Mouse (Mus musculus): Measurements from ENCODE around the gene Slc27a2.

The Slc27a2 gene

DNA sequence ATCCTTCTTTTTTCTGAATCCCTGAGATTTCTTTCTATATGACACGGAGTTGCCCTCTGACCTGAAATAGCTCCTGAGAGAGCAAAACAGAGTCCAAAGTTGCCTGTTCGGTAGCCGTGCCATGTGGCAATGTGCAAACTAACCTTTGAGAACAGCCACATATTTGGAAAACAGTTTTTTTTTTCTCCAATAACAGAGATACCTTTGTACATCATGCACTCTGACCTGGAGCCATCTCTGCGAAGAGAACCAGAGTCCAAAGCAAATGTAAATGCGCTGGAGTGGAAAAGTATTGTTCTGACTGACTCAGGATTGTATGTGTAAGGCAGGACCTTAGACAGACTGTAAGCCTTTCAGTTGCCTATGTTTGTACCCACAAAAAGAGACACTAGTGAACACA, 3.3 kb downstream of the Slc27a2 start:
- no peak for DNase-seq (ENCODE audit: low spot score)

DNA sequence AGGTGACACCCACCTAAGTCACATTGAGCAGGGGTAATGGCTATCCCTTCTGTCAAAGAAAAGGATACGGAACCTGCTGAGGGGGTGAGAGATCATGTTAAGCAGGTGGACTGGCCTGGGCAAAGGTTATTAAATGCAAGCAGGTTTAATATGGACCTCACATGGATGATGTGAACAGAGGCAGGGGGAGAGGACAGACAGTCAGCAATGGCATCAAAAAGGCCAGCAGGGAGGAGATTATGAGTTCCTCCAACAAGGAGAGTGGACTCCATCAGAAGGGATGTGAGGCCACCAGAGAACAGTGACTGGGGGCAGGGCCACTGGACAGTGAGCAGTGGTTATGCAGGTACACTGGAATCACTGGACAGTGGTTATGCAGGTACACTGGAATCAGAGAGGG, 7.9 kb downstream of the Slc27a2 start:
- no peak for DNase-seq (ENCODE audit: low spot score)

DNA sequence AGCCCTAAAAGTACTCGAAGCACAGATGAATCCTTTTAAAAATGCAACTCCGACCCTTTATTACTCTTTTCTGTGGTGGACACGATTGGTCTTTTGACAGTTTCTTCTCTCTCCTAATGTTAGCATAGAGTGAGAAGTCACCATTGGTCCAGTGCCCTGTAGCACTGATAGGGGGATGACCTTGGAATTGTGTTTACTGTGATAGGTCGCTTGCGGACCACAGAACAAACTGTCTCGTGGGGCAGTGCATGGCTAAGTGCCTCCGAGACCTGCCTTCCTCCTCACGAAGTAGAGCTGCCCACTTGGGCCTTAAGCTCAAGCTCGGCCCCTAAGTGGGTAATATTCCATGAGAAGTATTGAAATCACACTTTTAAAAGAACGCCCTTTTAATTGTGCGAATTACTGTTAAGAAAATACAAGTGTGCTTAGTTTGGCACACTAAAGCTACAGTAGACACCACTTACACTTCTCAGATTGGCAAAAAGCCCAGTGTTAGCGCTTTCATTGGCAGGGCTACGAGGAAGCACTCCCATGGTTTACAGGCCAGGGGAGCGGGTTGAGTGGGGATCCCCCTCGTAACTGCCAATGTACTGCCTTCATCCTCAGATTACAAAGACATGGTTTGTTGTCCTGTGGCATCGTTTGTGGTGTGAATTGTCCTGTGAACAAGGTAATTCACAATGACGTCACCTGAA, 11.4 kb downstream of the Slc27a2 start:
- DNase-seq (ENCODE audit: low spot score) = peak; percentile 13

DNA sequence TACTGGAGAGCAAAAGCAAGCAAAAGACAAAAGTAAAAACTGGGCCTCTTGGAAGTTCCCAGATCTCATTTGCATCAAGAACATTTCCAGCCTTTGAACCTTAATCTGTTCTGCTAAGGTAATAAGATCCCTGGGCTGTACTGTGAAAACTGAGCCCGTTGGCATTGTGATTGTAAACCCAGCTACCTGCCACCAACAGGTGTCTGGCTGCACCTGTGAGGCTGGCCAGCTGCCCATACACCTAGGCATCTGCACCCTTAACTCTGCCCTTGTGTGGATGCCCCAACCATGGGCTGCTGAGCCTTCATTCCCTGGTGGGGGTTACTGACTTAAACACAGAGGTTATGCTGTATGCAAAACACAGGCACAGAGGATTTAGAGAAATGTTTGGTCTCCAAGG, 20.0 kb downstream of the Slc27a2 start:
- DNase-seq (ENCODE audit: low spot score) = no peak

DNA sequence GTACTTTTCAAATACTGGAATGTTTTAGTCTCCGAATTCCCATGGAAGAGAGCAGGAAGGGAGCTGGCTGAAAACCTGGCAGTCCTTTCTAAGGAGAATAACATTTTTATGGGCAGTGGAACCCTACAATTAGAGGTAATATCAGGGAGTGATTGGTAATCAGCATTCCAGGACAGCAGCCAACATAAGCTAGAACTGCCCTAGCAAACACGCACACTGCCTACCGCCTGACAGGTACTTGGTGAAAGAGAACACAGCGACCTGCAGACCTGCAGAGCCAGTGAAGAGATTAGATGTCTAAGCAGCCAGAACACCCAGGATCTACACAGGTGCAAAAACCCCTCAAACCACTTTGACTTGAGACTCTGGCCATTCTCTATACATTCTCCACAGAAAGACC, 20.5 kb downstream of the Slc27a2 start:
- no peak for DNase-seq (ENCODE audit: low spot score)

DNA sequence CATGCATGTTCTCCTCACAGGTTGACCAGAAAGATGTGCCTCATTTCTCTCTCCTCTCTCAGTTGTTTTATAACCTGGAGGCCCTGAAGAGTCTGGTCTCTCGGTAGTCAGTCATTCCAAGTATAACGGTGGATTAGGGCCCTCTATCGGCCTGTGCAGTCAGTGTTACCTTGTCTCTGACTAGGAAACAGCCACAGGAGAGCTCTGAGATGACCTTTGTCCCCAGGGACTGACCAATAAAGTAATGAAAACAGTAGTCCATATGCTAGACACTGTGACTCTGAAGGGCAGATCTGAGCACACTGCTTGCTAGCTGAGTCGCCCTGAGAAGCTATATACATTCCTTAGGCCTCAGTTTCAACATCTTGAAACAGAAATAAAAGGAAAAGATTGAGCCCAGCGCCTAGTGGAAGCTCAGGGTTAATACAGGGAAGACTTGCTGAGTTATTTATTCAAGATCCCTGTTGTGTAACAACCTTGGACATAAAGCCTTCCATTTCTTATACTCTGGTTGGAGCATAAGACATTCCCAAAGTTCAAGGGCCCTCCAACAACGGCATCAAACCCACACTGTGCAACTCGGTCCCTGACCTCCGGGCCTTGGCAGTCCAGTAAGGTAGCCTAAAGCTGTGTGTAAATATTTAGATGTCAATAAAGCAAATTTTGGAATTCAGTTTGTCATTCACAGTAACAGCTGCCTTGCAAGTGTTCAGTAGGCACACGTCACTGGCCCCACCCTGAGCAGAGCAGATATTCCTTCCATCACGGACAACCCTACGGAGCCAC, 23.4 kb downstream of the Slc27a2 start:
- DNase-seq (ENCODE audit: low spot score) = no peak

DNA sequence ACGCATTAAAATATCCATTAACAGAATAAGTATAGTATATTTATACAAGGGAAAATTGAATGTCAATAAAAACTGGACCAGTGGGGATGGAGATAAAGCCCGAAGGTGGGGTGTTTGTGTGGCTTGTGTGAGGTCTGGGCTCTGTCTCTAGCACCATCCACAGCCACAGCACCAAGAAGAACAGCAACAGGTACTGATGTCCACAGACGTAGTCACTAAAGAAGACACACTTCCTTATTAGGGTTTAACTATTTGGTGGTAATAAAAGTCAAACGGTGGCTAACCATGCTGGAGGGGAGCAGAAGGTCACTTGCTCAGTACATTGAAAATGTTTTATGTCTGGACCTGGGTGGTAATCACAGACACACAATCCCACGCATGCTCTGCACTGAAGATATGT, 25.2 kb downstream of the Slc27a2 start:
- no peak for DNase-seq (ENCODE audit: low spot score)

DNA sequence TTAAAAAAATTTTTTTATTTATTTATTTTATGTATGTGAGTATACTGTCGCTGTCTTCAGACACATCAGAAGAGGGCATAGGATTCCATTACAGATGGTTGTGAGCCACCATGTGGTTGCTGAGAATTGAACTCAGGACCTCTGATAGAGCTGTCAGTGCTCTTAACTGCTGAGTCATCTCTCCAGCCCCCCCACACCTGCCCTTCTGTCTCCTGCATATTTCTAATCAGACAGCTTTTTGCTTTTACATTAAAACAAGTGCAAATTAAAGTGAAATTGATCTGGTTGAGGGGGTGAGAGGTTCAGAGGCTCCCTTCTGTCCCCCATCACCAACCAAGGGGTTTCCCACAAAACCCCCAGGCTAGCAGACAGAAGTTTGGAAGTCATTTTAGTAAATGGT, 27.1 kb downstream of the Slc27a2 start:
- DNase-seq (ENCODE audit: low spot score) = no peak

DNA sequence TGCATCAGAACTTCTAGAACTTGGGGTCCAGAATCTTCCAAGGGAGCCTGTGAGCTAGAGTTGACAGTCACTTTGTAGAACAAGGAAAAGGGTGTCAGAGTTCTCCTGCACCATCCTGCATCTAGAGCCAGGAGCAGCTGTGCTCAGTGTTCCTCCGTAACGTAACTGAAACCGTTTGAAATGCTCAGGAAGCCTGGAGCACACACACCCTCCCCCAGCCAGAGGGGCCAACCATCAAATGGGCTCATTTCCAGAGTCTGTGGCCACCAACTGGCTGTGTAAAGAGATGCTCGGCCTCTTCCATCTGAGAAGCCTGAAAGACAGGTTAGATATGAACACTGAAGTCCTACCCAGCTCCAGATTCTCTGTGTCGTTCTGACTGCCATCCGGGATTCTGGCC, 31.8 kb downstream of the Slc27a2 start:
- DNase-seq (ENCODE audit: low spot score) = no peak

DNA sequence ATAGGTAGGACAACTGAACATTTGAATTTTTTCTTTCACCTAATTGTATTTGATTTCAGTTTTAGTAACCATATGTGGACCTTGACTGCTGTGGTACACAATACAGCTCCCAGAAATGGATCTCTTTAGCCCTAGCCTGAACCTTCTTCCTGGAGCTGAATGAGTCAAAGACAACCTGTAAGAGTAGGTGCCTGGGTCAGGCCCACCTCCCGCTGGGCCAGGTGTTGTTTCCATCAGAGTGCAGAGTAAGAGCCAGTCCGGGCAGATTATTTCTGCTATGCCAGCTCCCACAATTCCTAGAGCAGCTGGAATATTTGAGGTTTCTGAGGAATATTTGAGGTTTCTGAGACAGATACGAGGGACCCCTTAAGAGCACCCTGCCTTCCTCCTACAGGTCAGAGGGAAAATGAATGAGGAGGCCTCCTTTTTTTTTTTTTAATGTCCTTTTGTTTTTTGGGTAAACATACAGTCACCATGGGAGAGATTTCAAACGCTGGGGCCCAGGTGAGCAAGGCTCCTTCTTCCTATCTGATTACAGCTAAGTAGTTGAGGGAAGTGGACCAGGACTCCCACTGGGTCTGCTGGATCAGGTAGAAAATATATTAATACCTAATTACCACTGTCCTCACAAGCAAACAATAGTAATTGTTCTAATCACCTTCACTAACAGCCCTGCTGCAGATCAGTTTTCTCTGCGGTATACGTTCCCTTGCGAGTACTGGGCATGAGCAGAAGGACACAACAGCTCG, 32.6 kb downstream of the Slc27a2 start:
- no peak for DNase-seq (ENCODE audit: low spot score)

DNA sequence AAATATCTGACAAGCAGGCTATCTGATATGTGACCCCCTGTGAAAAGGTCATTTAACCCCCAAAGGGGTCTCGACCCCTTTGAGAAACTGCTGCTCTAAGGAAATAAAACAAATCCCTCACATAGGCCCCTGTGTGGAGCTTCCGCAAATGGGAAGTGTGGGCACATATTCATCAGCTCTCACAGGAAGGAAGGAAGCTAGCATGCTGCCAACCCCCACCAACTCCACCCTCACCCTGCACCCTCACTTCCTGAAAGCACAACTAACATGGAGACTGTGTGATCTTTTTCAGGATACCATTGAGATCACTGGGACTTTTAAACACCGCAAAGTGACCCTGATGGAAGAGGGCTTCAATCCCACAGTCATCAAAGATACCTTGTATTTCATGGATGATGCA, 35.3 kb downstream of the Slc27a2 start:
- no peak for DNase-seq (ENCODE audit: low spot score)

DNA sequence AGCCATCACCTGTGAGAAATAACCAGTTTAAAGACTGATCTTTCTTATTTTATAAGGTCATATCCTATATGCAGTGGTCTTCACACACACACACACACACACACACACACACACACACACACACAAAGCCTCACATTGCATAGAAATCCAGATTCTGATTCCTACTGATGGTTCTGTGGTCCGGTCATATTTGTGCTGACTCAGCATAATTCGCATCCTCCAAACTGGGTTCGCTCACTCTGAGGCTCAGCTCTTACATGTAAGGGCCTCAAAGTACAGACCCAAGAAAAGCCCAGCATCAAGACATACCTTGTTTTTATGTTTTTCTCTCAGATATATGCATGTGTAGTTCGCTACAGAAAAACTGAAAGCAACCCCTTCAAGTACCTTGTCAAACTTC, 39.1 kb downstream of the Slc27a2 start:
- DNase-seq (ENCODE audit: low spot score) = no peak

DNA sequence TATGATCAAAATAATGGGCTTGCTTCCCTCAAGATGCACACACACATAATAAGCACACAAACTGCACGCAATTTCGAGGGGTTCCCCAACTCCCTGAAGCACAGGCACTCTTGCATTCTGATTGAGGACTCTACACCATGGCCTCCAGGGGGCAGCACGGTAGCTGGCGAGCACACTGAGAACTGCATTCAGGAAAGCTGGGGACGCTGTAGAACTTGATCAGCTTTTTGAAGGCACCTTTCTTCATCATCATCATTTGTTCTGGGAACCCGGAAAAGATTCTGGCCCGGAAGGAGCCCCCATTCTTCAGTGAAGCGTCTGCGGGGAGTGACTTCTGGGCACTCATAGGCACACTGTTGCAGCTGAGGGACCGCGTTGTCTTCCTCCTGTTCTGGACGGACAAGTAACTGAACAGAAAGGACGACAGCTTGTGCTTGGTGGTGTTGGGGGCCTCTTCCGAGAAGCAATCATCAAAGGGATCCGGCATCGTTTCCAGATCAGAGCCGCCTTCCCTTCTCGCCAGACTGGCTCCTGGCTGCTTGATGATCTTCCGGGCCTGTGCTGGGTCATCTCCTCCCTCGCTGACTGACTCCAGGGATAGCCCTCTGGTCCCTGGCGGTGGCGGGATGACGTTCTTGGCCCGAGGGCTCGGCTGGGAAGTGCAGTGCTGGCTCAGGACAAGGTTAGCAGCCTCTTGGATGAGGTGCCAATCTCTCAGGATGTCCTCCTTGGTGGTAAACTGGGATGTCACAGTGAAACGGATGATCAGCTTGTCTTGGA, 41.8 kb downstream of the Slc27a2 start:
- peak; percentile 25 for DNase-seq (ENCODE audit: low spot score)

DNA sequence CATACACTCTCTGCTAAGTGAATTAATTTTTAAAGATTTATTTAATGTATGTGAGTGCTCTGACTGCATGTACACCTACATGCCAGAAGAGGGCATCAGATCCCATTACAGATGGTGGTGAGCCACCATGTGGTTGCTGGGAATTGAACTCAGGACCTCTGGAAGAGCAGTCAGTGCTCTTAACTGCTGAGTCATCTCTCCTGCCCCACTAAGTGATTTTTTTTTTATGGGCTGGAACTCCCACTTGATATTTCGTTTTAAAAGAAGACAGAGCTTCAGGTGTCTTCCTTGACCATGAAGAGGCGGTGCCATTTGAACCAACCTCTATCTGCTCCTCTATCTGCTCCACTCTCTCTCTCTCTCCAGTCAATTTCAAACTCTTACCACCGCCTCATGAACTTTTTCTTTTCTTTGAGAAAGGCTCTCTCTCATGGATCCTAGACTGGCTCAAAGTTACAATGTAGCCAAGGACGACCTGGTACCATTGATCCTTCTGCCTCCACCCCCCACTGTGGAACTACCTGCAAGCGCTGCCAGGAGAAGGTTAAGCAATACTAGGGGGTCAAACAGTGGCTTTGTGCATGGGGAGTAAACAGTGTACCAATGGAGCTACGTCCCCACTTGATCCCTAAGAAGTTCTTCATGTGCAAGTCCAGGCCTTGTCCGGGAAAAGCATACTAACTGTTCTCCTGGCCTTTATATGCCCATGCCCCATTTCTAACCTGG, 44.3 kb downstream of the Slc27a2 start:
- no peak for DNase-seq (ENCODE audit: low spot score)

DNA sequence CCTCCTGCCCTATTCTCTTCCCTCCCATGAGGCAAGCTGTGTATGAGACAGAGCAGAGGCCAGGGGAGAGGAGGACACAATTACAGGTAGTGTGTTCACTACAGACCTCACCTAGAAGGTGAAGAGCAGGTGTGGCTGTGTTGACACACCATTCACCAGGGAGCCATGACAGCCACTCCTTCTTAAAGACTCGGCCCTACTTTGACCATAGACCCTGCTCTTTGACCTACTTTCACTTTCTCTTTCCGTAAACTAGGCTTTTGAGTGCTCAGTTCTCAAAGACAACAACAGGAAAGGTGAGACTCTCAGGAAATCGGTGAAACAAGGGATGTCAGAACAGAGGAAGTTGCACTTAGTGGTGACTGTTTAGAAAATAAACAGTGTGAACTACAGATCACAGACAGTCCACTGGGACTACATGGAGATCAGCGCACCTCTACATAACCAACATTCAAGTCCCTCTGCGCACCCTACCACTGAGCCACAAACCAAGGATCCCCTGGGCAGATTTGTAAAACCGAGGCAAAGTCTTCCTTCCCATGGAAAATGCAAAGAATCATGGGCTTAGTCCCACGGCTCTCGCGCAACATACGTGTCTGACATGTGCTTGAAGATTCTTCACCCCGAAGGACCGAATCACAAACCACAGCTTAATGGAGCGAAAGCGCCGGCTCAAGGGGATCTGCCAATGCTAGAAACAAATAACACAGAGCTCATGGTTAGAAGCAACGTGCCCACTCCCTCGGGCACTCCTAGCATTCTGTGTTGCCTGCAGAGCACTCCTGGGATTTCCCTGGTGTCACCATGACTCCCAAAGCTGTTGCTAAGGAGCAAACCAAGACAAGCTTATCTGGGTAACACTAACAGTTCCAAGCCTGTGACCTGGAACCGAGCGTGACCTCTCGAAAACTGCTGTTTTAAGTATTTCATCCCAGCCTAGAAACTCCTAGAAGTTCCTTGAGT, 45.4 kb downstream of the Slc27a2 start:
- DNase-seq (ENCODE audit: low spot score) = peak; percentile 41

DNA sequence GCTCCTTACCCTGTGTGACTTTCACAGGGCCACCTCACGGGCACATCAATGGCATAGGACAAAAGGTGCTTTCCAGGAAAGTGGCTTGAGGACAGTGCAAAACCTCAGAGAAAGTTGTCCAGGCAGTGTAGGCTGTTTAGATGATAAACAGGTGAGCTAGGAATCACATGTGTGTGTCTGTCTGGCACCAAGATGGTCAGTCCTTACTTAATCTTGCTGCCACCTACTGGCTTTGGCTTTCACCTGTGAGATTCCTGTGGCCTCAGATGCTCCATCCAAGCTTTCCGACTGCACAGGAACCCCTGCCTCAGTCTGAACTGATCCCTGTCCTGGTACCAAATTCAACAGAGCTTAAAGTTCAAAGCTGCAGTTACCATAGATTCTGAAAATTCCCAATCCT, 46.2 kb downstream of the Slc27a2 start:
- no peak for DNase-seq (ENCODE audit: low spot score)

DNA sequence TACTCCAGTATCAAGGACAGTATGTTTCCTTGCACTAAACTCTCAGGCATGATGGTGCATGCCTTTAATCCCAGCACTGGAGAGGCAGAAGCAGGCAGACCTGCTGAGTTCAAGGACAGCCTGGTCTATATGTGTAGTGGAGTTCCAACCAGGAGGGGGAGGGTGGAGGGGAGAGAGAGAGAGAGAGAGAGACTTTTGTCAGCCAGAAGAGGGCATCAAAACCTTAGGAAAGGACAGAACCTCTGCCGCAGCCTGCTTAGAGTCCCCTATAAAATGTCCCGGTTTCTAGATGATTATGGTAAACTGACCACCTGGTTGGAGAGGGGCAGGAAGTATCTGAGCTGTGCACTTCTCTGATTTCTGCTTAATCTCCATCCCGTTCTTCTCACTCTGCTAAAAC, 46.8 kb downstream of the Slc27a2 start:
- no peak for DNase-seq (ENCODE audit: low spot score)

DNA sequence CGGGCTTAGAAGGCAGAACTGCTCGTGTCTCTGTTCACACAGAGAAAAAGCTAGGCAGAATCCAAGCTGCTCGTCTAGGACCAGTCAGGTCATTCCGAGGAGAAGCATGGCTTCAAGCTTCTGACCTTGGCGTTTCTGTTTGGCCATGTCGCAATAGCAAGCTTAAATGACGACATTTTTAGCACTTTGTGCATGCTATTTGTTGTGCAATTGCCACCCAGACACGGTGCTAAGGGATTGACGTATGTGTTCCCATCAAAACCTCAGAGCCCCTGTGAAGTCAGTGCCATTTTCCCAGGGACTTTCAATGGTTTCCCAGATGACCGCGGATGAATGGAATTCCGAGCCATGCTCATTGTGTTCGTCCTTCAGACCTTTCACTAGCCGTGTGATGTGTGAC, 48.3 kb downstream of the Slc27a2 start:
- DNase-seq (ENCODE audit: low spot score) = no peak

DNA sequence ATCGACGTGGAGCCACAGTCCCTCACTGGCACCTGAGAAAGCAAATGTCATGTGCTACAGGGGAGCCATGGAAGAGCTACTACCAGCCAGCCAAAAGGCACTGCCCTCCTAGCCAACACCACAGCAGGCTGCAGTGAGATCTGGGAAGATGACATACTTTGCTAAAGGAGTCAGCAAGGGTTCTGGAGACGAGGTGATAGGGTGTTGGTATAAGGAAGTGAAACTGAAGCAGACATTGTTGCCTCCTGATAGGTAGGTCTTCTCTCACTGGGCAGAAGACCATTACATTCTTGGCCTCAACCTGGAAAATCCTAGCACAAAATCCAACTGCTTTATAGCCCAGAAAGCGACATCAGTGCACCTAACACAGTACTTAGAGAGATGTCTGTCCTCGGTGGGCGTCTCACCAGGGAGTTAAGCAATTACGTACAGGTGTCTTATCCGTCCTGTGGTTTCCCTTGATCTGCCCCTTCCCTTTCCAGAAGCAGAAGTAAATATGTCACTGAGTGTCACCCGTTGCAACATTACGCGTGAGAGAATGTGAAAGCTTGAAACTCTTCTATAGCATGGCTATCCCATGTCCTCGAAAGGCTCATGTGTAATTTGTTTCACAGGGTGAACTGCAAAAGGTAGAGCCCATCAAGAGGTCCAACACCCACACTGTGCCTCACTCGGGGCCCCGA, 49.9 kb downstream of the Slc27a2 start:
- DNase-seq (ENCODE audit: low spot score) = no peak
